Mouse (Mus musculus) E14TG2a.4 (cell line): ENCODE measurements around the gene Paqr6.

Experiments used
- CTCF ChIP-seq: conservative IDR thresholded peaks from 2 replicates; pipeline ENCODE4 v1.5.1; 2014; ENCODE audit warnings: low read length
- NANOG ChIP-seq: IDR thresholded peaks from 2 replicates; pipeline ENCODE4 v1.6.1; 2014; ENCODE audit warnings: borderline replicate concordance, low read length, mixed read lengths
- POU5F1 ChIP-seq: IDR thresholded peaks from 2 replicates; pipeline ENCODE4 v1.6.1; 2014; ENCODE audit warnings: low read length, borderline replicate concordance

- TF ChIP-seq CTCF: no peak
- no peak for TF ChIP-seq NANOG
- TF ChIP-seq POU5F1: no peak
Measured at GRCm38 (mm10) chr3:88412636-88413035, 48.3 kb downstream of the Paqr6 start.
